Mouse (Mus musculus) T-cell, adult 2 months (primary cell): ENCODE results near the gene Slc6a2.

Experiments used
- DNase-seq: peaks from one replicate; pipeline ENCODE4 v3.0.0; 2022; ENCODE audit warnings: low spot score

The Slc6a2 gene

GRCm38 (mm10) chr8:92959779-92960178 lies at the start of gene Slc6a2:
Slc6a2 (plus strand) TSS chr8:92960079.
- no peak for DNase-seq

- no peak for DNase-seq
Measured at GRCm38 (mm10) chr8:92911477-92911876, 48.4 kb upstream of the Slc6a2 start.

DNA sequence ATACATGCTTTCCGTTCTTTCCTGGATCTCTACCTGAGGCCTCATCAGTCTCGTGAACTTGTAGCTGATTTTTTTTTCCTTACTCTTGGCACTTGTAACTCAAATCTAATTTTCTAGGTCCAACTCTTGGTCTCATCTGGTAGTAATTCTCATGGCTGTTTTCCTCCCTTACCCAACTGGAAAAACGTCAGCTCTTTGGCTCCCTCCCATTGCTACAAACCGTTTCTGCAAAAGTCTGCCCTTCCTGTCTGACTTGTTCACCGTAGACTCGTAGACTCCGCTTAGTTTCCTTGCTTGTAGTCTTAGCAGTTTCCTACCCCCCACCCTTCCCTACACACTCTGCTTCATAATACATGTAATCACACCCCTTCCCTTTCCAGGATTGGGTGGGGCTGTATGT lies 46.5 kb upstream of the Slc6a2 start:
- no peak for DNase-seq

DNA sequence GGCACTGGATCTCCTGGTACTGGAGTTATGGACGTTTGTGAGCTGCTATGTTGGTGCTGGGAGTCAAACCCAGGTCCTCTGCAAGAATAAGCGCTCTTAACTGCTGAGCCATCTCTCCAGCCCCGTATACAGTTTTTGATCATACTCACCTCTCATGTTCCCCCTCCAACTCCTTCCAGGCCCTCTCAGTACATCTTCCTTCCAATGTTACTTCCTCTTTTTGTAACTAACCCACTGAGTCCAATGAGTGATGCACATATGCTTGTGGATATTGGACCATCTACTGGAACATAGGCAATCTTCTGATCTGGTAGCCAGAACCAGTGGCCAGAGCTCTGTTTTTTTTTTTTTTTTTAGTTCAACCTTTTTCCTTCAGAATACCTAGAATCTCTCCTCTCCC lies 43.8 kb upstream of the Slc6a2 start:
- no peak for DNase-seq

DNA sequence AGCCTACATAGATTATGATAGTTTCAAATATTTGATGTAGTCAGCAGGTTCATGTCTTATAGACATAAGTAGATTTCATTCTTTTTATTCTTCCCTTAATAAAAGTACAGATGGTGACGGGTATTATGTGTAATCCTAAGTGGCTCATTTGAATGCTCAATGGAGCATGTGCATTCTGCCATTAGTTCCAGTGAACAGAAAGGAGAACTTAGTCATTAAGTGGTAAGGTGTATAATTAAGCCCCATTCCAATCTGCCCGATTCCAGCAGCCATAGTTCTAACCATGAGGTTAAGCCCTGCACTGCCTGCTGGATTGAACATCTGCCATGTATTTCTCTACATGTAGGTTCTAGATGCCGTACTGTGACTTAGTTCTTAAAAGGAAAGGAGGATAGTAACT lies 38.1 kb upstream of the Slc6a2 start:
- DNase-seq, result no peak

- no peak for DNase-seq
Measured at GRCm38 (mm10) chr8:92928986-92929385, 30.9 kb upstream of the Slc6a2 start.

- DNase-seq, result no peak
Measured at GRCm38 (mm10) chr8:92938056-92938455, 21.8 kb upstream of the Slc6a2 start.

DNA sequence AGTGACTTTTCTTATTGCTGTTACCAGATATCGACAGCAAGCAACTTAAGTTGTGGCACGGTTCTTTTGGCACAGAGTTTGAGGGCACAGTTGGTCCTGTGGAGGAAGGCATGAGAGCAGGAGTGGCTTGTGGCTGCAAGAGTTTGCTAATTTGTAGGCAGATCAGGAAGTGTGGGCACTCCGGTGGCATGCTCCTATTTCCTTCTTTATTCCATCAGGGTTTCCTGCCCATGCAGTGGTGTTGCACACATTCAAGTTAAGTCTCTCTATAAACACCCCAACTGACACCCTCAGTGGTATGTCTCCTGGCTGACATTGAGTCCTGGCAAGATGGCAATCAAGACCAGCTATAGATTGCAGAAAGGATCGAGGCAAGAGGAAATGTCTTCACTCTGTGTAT lies 10.8 kb upstream of the Slc6a2 start:
- DNase-seq, result no peak

DNA sequence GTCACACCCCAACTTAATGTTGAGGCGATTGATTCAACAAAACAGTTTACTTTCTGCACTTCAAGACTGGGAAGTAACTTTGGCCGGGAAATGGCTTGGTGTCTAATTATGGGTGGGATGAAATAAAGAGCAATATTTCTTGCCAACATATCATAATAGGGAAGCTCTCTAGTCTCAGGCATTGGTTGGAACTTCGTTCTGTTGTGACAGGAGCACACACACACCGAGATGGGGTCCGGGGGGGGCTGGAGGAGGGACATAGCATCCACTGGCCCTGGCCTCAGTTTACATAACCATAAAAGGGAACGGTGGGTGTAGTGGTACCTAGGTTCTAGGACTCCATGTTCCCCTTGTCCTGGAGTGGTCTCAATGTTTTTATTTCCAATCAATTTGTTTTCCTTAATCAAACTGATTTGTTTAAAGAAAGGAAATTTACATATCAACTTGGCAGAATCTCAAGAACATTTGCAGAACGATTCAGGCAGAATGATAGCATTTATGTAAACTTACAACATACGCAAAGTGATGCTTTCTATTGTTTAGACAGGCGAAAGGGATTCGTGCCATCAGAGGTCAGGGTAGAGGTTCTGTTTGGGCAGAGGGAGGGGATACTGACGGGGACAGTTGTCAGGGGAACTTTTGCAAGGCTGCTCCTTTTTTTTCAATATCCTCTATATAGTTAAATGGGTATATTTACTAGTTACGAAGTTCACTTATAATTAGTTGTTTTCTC lies 9.1 kb upstream of the Slc6a2 start:
- DNase-seq, result no peak

DNA sequence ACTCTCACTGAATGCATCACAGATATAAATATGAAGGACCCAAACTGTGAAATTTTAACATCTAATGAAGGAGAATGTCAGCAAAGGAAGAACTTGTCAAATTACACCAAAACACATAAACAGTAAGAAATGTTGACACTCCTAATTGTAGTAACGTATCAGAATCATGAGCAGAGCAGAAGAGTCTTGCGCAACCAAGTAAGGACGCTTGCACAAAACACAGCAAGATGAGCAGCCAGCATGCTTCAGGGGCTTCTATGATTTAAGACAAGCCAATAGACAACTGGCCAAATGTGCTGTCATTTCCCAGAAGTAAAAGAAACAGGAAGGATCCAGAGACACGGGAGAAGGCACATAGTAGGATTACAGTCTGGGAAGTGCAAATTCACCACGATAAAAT lies 5.8 kb upstream of the Slc6a2 start:
- DNase-seq, result no peak

- no peak for DNase-seq
Measured at GRCm38 (mm10) chr8:92960451-92960911, 602 bp downstream of the Slc6a2 start.

DNA sequence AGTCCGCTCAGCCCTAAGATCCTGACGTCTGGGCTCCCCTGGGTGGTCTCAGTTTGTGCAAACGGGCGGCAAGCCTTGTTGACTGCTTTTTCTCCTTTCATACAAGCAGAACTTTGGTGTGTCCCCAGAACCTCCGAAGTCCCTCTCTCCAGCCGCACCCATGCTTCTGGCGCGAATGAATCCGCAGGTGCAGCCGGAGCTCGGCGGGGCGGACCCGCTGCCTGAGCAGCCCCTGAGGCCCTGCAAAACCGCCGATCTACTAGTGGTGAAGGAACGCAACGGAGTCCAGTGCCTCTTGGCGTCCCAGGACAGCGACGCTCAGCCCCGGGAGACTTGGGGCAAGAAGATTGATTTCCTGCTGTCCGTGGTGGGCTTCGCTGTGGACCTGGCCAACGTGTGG lies 1.2 kb downstream of the Slc6a2 start:
- no peak for DNase-seq

GRCm38 (mm10) chr8:92964556-92964955 lies 4.7 kb downstream of the Slc6a2 start:
- no peak for DNase-seq

GRCm38 (mm10) chr8:92972949-92973348 lies 13.1 kb downstream of the Slc6a2 start:
- no peak for DNase-seq

DNA sequence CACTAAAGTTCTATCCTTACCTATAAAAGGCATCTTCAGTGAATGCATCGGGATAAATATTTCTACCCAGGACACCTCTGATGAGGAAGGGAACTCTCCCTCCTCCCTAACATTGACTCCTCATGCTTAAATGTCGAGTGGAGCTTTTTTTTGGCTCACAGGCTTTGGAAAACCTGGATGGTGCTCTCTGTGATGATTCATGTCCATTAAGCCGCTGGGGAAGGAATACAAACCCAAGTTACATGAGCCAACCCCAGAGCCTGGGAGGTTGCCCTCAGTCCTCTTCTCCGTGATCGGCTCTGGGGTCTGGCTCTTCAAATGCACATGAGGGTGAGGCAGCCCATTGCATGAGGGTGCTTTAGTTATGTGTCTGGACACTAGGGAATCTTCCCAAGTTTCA lies 16.8 kb downstream of the Slc6a2 start:
- no peak for DNase-seq

GRCm38 (mm10) chr8:92982491-92982890 lies 22.6 kb downstream of the Slc6a2 start:
- DNase-seq, result no peak

DNA sequence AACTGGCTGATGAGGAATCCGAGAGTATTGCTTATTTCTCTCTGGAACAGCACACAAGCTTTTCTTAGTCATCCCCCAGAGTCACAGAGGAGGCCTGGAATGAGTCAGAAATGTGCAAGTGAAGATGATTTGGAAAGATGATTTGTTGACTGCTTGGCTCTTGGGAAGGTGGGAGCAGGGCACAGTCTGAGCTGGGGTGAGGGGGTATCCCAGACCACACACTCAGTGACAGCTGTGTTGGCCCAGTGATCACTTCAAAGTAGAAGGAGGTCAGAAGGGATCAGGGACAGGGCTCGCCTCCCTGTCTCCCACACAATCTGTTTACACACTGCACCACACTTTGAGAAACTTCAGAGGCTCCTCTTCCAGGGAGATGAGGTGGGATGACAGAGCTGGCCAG lies 24.5 kb downstream of the Slc6a2 start:
- DNase-seq, result no peak

GRCm38 (mm10) chr8:92996840-92997239 lies 37.0 kb downstream of the Slc6a2 start:
- no peak for DNase-seq

DNA sequence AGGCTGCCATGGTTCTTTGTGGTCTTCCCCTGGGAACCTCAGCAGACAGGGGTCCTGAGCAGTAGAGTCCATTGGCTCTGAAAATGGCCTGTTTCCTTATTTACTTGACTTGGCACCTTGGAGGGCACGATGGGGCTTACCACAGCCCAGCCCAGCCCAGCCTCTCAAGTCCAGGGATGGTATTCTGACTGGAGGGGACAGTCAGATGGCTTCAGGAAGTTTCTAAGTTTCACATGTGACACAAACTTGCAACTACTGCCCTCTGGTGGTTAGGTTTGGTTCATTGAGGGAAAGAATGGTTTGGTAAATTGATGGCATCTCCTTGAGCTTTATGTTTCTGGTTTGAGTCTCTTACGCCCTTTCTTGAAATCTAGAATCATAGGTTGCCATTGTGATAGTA lies 38.7 kb downstream of the Slc6a2 start:
- DNase-seq, result no peak

GRCm38 (mm10) chr8:93010286-93010685 lies 50.4 kb downstream of the Slc6a2 start:
- DNase-seq, result no peak

- DNase-seq, result no peak
Measured at GRCm38 (mm10) chr8:93011439-93011838, 51.6 kb downstream of the Slc6a2 start.

- no peak for DNase-seq
Measured at GRCm38 (mm10) chr8:93012226-93012625, 52.3 kb downstream of the Slc6a2 start.

GRCm38 (mm10) chr8:93014300-93014699 lies 54.4 kb downstream of the Slc6a2 start:
- no peak for DNase-seq

GRCm38 (mm10) chr8:93021738-93022137 lies 61.9 kb downstream of the Slc6a2 start:
- DNase-seq, result no peak
